Mouse (Mus musculus): ENCODE measurements at regions not wholly inside any gene's neighbourhood (a gene's known extent, or its start where the extent isn't known, plus 50 kb on each side); places are given as distances from the start of the nearest gene placed in this dataset.

GRCm38 (mm10) chr6:55627228-55627627 lies 53.8 kb downstream of the Neurod6 start:
- in situ Hi-C loops (cut with MboI, MseI) = no loop called here

GRCm38 (mm10) chr6:55620366-55620765 lies 60.7 kb downstream of the Neurod6 start:
- in situ Hi-C loops (cut with MboI, MseI) = no loop called here

DNA sequence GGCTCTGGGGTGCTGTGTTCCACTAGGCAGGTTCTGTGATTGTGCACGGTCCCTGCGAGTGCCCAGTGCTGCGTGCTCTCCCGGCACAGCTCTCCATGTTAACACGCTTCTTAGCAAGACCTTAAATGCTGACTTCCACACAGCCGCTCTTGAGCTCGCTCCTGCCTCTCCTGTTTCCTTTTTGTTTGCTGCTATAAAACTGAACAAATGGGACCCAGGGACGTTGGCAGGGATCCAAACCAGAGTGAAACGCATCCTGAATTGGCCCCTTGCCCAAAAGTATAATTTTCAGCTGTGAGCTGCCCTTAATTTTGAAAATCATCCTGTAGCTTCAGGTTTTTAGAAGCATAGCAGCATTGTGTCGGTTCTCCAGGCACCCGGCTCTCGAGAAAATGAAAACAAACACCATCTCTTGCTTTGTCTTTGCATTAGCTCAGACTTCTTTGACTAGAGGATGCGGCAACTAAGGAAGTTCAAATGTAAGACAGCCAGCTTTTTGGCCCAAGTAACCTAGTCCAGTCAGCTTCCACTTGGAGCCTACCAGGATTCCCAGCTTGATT lies 63.1 kb downstream of the Neurod6 start:
- in situ Hi-C loops (cut with MboI, MseI) = no loop called here

DNA sequence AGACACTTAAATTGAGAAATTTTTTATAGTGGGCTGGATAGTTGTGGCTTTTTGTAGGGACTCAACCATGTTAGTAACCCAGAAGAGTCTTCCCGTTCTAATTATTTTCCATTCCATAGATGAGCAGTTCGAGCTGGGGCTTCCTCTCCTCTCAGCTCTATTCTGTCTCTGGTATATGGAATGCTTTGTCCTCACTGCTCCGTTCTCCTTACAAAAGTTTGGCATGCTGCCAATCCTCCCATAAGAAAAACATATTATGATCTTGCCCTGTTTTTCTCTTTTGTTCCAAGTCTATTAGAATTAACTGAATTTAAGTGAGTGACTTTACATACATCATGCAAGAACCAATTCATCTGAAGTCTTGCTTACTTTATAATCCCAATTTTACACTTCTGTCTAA lies 70.7 kb downstream of the Neurod6 start:
- in situ Hi-C loops (cut with MboI, MseI) = no loop called here

DNA sequence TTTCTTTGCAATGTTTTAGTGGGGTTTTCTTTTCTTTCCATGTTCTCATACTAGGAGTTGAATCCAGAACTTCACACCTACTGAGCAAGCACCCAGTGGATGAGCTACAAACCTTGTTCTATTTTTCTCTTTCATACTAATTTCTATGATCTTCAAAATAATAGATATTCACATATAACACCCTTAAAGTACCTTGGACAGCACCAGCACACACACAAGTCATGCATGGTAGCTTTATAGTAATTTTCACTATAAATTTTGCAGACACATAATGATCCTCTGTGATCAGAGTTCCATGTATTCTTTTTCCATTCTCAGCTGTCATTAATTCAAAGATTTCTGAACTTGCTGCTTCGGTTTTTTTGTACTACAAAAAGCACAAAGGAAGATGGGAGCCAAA lies 71.1 kb downstream of the Neurod6 start:
- in situ Hi-C loops (cut with MboI, MseI) = no loop called here

- in situ Hi-C loops (cut with MboI, MseI) = no loop called here
Observed at GRCm38 (mm10) chr6:55609053-55609452, 72.0 kb downstream of the Neurod6 start.

DNA sequence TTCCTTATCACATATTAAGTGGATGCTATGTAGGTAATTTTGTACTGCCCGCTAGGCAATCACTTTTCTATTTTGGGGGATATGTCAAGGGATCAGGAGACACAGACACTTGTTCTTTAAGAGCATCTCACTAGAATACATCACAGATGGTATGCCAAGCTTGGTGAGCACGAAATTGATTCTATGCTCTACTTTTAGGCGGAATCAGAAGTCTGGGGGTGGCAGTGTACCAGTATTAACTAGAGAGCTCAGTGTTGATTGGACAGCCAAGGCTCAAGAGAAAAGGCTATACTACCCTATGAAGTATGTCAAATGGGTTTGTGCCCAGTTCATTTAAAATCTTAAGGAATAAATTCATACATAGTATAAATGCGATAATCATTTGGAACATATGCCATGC lies 84.0 kb downstream of the Neurod6 start:
- in situ Hi-C loops (cut with MboI, MseI) = loop anchor here (10.0 kb wide), 1 partner anchor 718 kb away; no protein-coding TSS in a partner anchor

DNA sequence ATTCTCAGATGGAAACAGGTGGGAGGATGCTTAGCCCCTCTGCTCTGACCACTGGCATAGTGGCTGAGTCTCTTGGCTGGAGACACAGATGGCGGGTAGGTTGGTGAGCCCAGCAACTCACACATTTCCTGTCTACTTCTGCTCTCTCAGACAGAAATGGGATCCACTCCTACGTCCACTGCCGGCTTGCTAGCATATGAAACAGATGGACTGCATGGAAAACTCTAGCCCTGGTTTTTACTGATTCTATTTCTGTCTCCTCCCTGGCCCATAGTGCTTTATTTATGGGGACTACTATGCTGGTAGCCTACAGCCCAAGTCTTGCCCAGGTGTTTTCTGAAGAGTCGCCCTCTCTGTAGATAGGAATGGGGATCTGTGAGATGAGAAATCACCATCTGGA lies 88.9 kb downstream of the Neurod6 start:
- in situ Hi-C loops (cut with MboI, MseI) = loop anchor here (10.0 kb wide), 1 partner anchor 723 kb away; no protein-coding TSS in a partner anchor

DNA sequence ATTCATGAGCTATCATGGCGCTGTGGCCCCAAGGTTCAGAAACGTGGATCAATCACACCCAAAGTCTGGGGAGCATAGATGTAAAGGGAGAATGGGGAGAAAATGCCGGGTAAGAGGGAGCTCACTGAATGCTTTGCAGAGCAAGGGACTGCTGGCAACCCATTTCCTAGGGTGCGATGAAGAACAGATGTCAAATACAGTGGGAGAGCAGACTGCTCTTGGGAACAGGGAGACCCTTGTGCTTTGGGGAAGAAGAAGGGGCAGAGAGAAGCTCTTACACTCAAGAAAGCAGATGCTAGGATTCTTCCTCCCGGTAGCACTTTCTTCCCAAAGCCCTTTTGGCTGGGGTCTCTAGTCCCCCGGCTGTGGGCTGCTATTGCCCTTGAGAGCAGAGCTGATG lies 100.0 kb downstream of the Neurod6 start:
- in situ Hi-C loops (cut with MboI, MseI) = no loop called here

DNA sequence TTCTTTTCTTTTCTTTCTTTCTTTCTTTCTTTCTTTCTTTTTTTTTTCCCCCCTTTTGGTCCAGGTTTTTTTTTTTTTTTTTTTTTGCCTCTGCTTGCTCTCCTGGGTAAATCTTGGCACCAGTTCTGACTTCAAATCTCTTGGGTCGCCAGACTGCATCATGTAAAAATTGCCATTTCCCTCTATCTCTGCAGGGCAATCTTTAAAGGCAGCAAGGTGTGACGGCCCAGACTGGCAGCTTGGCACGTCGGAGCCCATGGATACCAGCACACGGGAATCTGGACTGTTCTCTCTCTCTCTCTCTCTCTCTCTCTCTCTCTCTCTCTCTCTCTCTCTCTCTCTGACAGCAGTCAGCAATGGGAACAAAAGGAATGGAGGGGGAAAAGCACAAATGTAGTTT lies 101.0 kb downstream of the Neurod6 start:
- in situ Hi-C loops (cut with MboI, MseI) = no loop called here

- in situ Hi-C loops (cut with MboI, MseI) = no loop called here
Observed at GRCm38 (mm10) chr6:55579611-55580010, 101.5 kb downstream of the Neurod6 start.

DNA sequence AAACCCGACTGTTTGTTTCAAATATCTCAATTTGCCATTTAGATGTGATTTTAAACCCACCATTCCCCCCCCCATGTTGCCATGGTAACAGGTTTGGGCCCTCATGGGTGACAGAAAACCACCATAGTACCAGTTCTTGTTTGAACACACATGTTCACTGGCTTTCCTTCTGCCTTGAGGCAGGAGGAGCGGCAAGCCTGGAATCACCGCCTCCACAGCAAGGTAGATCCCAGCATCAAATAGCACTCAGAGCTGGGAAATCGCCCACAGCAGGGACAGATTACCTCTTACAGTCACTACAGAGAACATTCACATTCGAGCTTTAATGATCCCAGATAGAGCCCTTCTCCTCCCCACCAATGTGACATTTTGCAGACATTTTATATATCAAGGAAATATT lies 102.0 kb downstream of the Neurod6 start:
- in situ Hi-C loops (cut with MboI, MseI) = no loop called here

- in situ Hi-C loops (cut with MboI, MseI) = no loop called here
Observed at GRCm38 (mm10) chr6:55578051-55578450, 103.0 kb downstream of the Neurod6 start.

DNA sequence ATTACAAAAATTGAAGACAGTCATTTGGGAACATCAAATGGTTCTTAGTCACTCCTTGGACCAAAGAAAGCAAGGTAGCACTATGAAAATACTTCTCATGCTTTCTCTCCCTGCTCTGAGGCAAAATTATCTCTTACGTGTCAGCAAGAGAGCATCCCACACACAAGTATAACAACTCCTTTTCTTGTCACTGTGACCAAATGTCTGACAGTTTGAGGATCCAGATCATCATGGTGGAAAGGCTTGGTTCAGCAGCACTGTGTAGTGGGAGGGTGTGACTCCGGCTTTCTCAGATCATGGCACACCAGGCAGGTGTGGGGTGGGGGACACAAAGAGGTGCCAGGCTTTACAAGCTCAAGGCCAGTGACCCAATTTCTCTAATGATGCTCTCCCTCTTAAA lies 113.5 kb downstream of the Neurod6 start:
- in situ Hi-C loops (cut with MboI, MseI) = no loop called here

GRCm38 (mm10) chr6:55565260-55566209 lies 113.8 kb downstream of the Adcyap1r1 start:
- in situ Hi-C loops (cut with MboI, MseI) = no loop called here

GRCm38 (mm10) chr6:55560606-55561005 lies 108.8 kb downstream of the Adcyap1r1 start:
- in situ Hi-C loops (cut with MboI, MseI) = no loop called here

DNA sequence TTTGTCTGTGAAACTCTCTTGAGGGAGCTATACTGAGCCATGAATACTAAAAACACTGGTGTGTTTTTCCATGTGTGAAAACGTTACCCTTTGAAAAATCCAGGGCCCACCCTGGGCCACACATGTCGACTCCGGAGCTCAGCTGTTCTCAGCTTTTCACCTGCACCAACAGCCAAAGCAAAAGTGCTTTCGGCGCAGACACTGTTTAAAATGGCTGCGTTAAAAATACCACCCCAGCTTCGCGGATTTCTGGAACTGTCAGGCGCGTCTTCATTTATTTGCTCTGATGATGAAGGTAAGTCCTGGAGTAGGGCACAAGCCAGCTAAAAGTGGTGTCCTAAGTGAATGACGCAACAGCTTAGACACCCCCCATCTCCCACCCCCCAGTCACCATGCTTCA lies 108.0 kb downstream of the Adcyap1r1 start:
- in situ Hi-C loops (cut with MboI, MseI) = no loop called here
